9 mouse cellular contexts compared by ENCODE assay signal in the genomic region with DNA sequence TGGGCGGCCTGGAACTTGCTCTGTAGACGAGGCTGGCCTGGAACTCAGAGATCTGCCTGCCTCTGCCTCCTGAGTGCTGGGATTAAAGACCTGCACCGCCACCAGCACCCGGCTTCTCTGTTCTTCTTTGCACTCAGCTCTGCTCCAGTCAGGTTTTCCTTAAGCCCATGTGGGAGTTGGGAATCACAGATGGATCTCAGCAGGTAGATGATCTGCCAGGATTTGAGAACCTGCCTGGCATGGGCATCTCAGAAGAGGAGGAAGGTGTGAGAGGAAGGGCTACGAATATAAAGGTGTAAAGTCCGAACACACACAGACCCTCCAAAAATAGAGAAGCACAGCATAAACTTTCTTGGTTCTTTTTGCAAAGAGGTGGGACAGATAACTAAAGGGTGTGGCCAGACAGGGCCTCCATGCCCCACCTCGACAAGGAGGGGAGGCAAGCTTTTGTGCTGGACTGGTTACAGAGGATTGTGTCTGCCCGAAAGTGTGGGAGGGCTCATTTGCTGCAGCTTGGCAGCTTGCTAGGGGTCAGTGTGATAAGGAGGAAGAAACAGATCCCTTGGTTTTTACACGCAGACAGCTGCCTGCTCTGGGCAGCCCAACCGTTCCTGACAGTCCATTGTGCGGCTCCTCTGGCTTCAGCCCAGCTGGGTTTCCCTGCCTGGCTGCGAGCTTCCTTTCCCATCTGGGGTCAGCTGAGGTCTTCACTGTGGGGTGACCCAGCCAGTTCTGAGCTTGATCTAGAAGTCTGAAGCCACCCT. TPM values are rescaled to one million over a fixed set of nuclear protein-coding genes. Genes with fewer than 3 reads are reported as not detected.
DNase-seq lines count a peak whose midpoint lies in the region; ATAC-seq and TF ChIP-seq lines count a peak whose summit lies in the region.
"Had no signal": no experiment of that assay in that cellular context is flagged by ENCODE, and none has a peak within 500 bp of the region (broad histone marks: within the 10 kb centered on the region; RNA-seq: fewer than 3 reads in every experiment).

No protein-coding gene starts in this region.

- peaks cover 10% of the 10 kb centered on the region for H3K4me1 ChIP-seq in midbrain, embryonic 10.5 days
- no peaks in the 10 kb centered on the region for H3K4me1 ChIP-seq in midbrain, embryonic 16.5 days (ENCODE audit: control insufficient read depth, insufficient read depth, low read length)
- H3K4me1 ChIP-seq in forebrain, postnatal 0 days (ENCODE audit: insufficient read depth) = no peaks in the 10 kb centered on the region

- H3K36me3 ChIP-seq in midbrain, embryonic 10.5 days = peaks cover 24% of the 10 kb centered on the region
- no peaks in the 10 kb centered on the region for H3K36me3 ChIP-seq in midbrain, embryonic 16.5 days (ENCODE audit: control insufficient read depth, insufficient read depth, low read length)
- 0 out of 2 replicates have a peak, but pooled peaks cover 4% of the 10 kb centered on the region for H3K36me3 ChIP-seq in forebrain, postnatal 0 days (ENCODE audit: insufficient read depth)

- no peak overlapping the region for H3K4me2 ChIP-seq in midbrain, embryonic 16.5 days (ENCODE audit: low read length)
- H3K4me2 ChIP-seq in forebrain, postnatal 0 days (ENCODE audit: low read depth) = no peak overlapping the region
- H3K4me2 ChIP-seq: neural tube, embryonic 12.5 days had no signal

- 0 out of 2 replicates have a peak overlapping the region, but pooled peaks have one; percentile 13 for H3K27ac ChIP-seq in midbrain, embryonic 10.5 days (replicated peaks)
- no peak overlapping the region for H3K27ac ChIP-seq in midbrain, embryonic 16.5 days (ENCODE audit: low read length)
- H3K27ac ChIP-seq in forebrain, postnatal 0 days (ENCODE audit: low read depth, low read length) = no peak overlapping the region
- H3K27ac ChIP-seq: neural tube, embryonic 12.5 days had no signal

- H3K4me3 ChIP-seq in midbrain, embryonic 10.5 days = peak overlapping the region; percentile 23; the same call in 1 of the 2 replicates
- H3K4me3 ChIP-seq in midbrain, embryonic 16.5 days (ENCODE audit: low read depth, low read length) = no peak overlapping the region
- H3K4me3 ChIP-seq in forebrain, postnatal 0 days (ENCODE audit: low read depth, low read length) = no peak overlapping the region
- H3K4me3 ChIP-seq: neural tube, embryonic 12.5 days had no signal

- no peak for DNase-seq in midbrain, embryonic 10.5 days (ENCODE audit: low spot score)
- DNase-seq in cerebellum, adult 8-10 months = peak; percentile 71
- DNase-seq in heart, adult 9 months (ENCODE audit: low spot score in 2 of 2) = peak; percentile 91
- peak; percentile 79 to 89 for DNase-seq in kidney, postnatal 25 days
- DNase-seq in frontal cortex, adult 2 months (ENCODE audit: extremely low spot score in 1 of 2, low spot score in 1 of 2) = no peak
- no peak for DNase-seq in forebrain, postnatal 0 days

- no peaks in the 10 kb centered on the region for H3K9me3 ChIP-seq in midbrain, embryonic 10.5 days (replicated peaks)
- no peaks in the 10 kb centered on the region for H3K9me3 ChIP-seq in midbrain, embryonic 16.5 days (replicated peaks; ENCODE audit: control insufficient read depth, low read length, poor library complexity, severe bottlenecking)
- H3K9me3 ChIP-seq in forebrain, postnatal 0 days (ENCODE audit: low read length) = no peaks in the 10 kb centered on the region
- H3K9me3 ChIP-seq: neural tube, embryonic 12.5 days had no signal

- no peak for TF ChIP-seq CTCF in forebrain, postnatal 0 days (IDR thresholded peaks at IDR 0.05; ENCODE audit: low read depth)

- no peak overlapping the region for H3K9ac ChIP-seq in midbrain, embryonic 16.5 days (ENCODE audit: low read depth, low read length)
- no peak overlapping the region for H3K9ac ChIP-seq in forebrain, postnatal 0 days
- H3K9ac ChIP-seq: neural tube, embryonic 12.5 days had no signal

- no peaks in the 10 kb centered on the region for H3K27me3 ChIP-seq in midbrain, embryonic 10.5 days (ENCODE audit: low read depth, poor library complexity, severe bottlenecking)
- no peaks in the 10 kb centered on the region for H3K27me3 ChIP-seq in midbrain, embryonic 16.5 days (ENCODE audit: control insufficient read depth, insufficient read depth, low read depth, low read length)
- no peaks in the 10 kb centered on the region for H3K27me3 ChIP-seq in forebrain, postnatal 0 days (ENCODE audit: insufficient read depth, low read length)
- H3K27me3 ChIP-seq: neural tube, embryonic 12.5 days had no signal

- WGBS in midbrain, embryonic 10.5 days = 80% methylated on average over 12 of the region's 12 CpGs
- WGBS in midbrain, embryonic 16.5 days = 77% methylated on average over 12 of the region's 12 CpGs
- 76% methylated on average over 12 of the region's 12 CpGs for WGBS in forebrain, postnatal 0 days

- ATAC-seq in midbrain, embryonic 16.5 days = no peak
- ATAC-seq in megakaryocyte progenitor cell, adult 5-6 weeks (replicated peaks; ENCODE audit: poor library complexity) = peak; percentile 74
- no peak; the same call in 1 of the 2 replicates for ATAC-seq in forebrain, postnatal 0 days

RNA-seq across cellular contexts. Expression of a gene that starts 11.6 kb away (rescaled TPM):
- polyA plus RNA-seq in midbrain, embryonic 10.5 days (2016; fragmentation: Nextera tagmentation; extraction: Ambion mirVana) = 24.3 and 25.4 TPM in 2 replicates
- polyA plus RNA-seq in midbrain, embryonic 16.5 days (2015; fragmentation: Nextera tagmentation; extraction: Ambion mirVana) = 25.9 and 26.8 TPM in 2 replicates
- total RNA-seq in megakaryocyte progenitor cell, adult 5-6 weeks (2015) = 5.8 and 6.5 TPM in 2 replicates
- 4.3 and 6.9 TPM in 2 replicates for total RNA-seq in megakaryocyte progenitor cell, adult 5-6 weeks (2017)
- 48.0 and 56.7 TPM in 2 replicates for polyA plus RNA-seq in frontal cortex, adult 2 months (2012; rRNA removed)
- 27.4 and 30.7 TPM in 2 replicates for total RNA-seq in forebrain, postnatal 0 days (2014; rRNA removed)
- polyA plus RNA-seq in forebrain, postnatal 0 days (2015; fragmentation: Nextera tagmentation; extraction: Ambion mirVana) = 16.0 and 22.1 TPM in 2 replicates

RNA-seq across cellular contexts. Expression of a gene that starts 29.1 kb away (rescaled TPM):
- polyA plus RNA-seq in midbrain, embryonic 10.5 days (2016; fragmentation: Nextera tagmentation; extraction: Ambion mirVana) = 12.2 and 12.7 TPM in 2 replicates
- 6.3 and 7.3 TPM in 2 replicates for polyA plus RNA-seq in midbrain, embryonic 16.5 days (2015; fragmentation: Nextera tagmentation; extraction: Ambion mirVana)
- total RNA-seq in megakaryocyte progenitor cell, adult 5-6 weeks (2015) = 2.6 and 3.0 TPM in 2 replicates
- total RNA-seq in megakaryocyte progenitor cell, adult 5-6 weeks (2017) = 3.0 and 6.0 TPM in 2 replicates
- polyA plus RNA-seq in frontal cortex, adult 2 months (2012; rRNA removed) = 15.8 and 18.4 TPM in 2 replicates
- total RNA-seq in forebrain, postnatal 0 days (2014; rRNA removed) = 8.8 and 12.4 TPM in 2 replicates
- polyA plus RNA-seq in forebrain, postnatal 0 days (2015; fragmentation: Nextera tagmentation; extraction: Ambion mirVana) = 3.5 and 4.5 TPM in 2 replicates

Comparison
In these comparisons a context has a peak if more than half of its experiments do, and no peak if none do; other contexts are left out.
1. DNase-seq: peak in cerebellum, adult 8-10 months (single experiment), heart, adult 9 months (2 of 2) and kidney, postnatal 25 days (2 of 2); none in midbrain, embryonic 10.5 days (single experiment), frontal cortex, adult 2 months (0 of 2) and forebrain, postnatal 0 days (single experiment).